Mouse (Mus musculus): Measurements from ENCODE around the gene Ebp. TPM values are rescaled to one million over a fixed set of nuclear protein-coding genes. Genes with fewer than 3 reads are reported as not detected.

The Ebp gene
- polyA plus RNA-seq (2012; rRNA removed) (27.7 and 28.3 TPM in 2 replicates), polyA plus RNA-seq (2014; fragmentation: Nextera tagmentation; extraction: Ambion mirVana) (32.8 and 33.4 TPM in 2 replicates)

- H3K4me2 ChIP-seq (replicated peaks; ENCODE audit: low read depth, low read length, severe bottlenecking) = peak within 1 kb of the TSS; percentile 56
- no peaks in the 10 kb centered on the region for H3K36me3 ChIP-seq (ENCODE audit: control insufficient read depth, insufficient read depth, low read length)
- H3K9me3 ChIP-seq (ENCODE audit: control insufficient read depth, low read length) = no peaks in the 10 kb centered on the region
- 27% methylated on average over 10 of the region's 10 CpGs for WGBS
- H3K4me1 ChIP-seq (ENCODE audit: control insufficient read depth, insufficient read depth, low read length) = no peaks in the 10 kb centered on the region
- H3K27ac ChIP-seq (replicated peaks; ENCODE audit: low read depth, low read length) = peak within 1 kb of the TSS; percentile 19; the same call in 1 of the 2 replicates
- no peak for ATAC-seq (ENCODE audit: low FRiP score, low read depth)
- no peaks in the 10 kb centered on the region for H3K27me3 ChIP-seq (ENCODE audit: control insufficient read depth, insufficient read depth, low read length)
- H3K4me3 ChIP-seq (replicated peaks; ENCODE audit: low read length) = peak within 1 kb of the TSS; percentile 49
- no peak for TF ChIP-seq POLR2A (IDR thresholded peaks at IDR 0.05; ENCODE audit: borderline replicate concordance, extremely low read depth, insufficient read depth, insufficient read length)
- H3K9ac ChIP-seq (ENCODE audit: low read depth, low read length, severe bottlenecking) = peak within 1 kb of the TSS; percentile 64
- DNase-seq (ENCODE audit: low spot score) = no peak
Measured at GRCm38 (mm10) chrX:8193419-8193723, at the start of gene Ebp. Gene Ebp (minus strand): TSS chrX:8193512.

DNA sequence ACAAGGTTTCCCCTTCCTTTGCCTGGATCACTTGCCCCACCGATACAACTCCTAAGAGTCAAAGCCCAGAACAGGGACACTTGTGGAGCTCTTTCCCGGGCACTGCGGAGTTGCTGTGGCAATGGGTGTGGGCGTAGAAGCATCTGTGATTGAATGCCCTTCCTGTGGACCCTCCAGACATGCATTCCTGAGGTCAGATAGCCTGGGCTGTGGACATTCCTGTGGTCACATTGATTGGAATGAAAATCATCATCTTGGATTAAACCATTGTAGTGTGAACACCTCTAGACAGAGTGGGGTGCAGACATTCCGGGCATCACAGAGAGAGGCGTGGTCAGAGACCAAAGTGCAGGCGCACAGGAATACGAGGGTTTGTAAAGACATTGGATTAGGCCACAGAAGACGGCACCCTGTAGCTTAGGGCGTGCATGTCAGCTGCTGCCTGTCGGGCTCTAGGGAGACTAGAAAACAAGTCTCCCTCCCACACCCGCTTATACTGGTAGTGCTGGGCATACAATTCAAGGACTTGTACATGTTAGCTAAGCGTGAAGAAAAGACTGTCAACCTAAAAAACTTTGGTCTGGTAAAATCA is 45.6 kb upstream of the Ebp start:
- TF ChIP-seq POLR2A (IDR thresholded peaks at IDR 0.05; ENCODE audit: borderline replicate concordance, extremely low read depth, insufficient read depth, insufficient read length) = no peak
- Histone ChIP-seq H3K27me3 (ENCODE audit: control insufficient read depth, insufficient read depth, low read length) (no peaks in the 10 kb centered on the region), H3K36me3 (ENCODE audit: control insufficient read depth, insufficient read depth, low read length) (peaks cover 7% of the 10 kb centered on the region; the same call in 1 of the 2 replicates), H3K4me1 (ENCODE audit: control insufficient read depth, insufficient read depth, low read length) (no peaks in the 10 kb centered on the region), H3K9me3 (ENCODE audit: control insufficient read depth, low read length) (no peaks in the 10 kb centered on the region), H3K9ac (ENCODE audit: low read depth, low read length, severe bottlenecking) (no peak overlapping the region), H3K27ac (replicated peaks; ENCODE audit: low read depth, low read length) (no peak overlapping the region), H3K4me2 (replicated peaks; ENCODE audit: low read depth, low read length, severe bottlenecking) (no peak overlapping the region), H3K4me3 (replicated peaks; ENCODE audit: low read length) (no peak overlapping the region)
- WGBS = 75% methylated on average over 13 of the region's 13 CpGs
- ATAC-seq (ENCODE audit: low FRiP score, low read depth) (no peak), DNase-seq (ENCODE audit: low spot score) (no peak)

- H3K4me1 ChIP-seq (ENCODE audit: control insufficient read depth, insufficient read depth, low read length) = no peaks in the 10 kb centered on the region
- ATAC-seq (ENCODE audit: low FRiP score, low read depth) (no peak), DNase-seq (ENCODE audit: low spot score) (no peak)
- TF ChIP-seq POLR2A (IDR thresholded peaks at IDR 0.05; ENCODE audit: borderline replicate concordance, extremely low read depth, insufficient read depth, insufficient read length) = no peak
- H3K36me3 ChIP-seq (ENCODE audit: control insufficient read depth, insufficient read depth, low read length) = no peaks in the 10 kb centered on the region
- H3K27me3 ChIP-seq (ENCODE audit: control insufficient read depth, insufficient read depth, low read length) = no peaks in the 10 kb centered on the region
- no peaks in the 10 kb centered on the region for H3K9me3 ChIP-seq (ENCODE audit: control insufficient read depth, low read length)
- WGBS = 52% methylated on average over 2 of the region's 2 CpGs
- H3K27ac ChIP-seq (replicated peaks; ENCODE audit: low read depth, low read length) = no peak overlapping the region
- H3K9ac ChIP-seq (ENCODE audit: low read depth, low read length, severe bottlenecking) = no peak overlapping the region
- H3K4me2 ChIP-seq (replicated peaks; ENCODE audit: low read depth, low read length, severe bottlenecking) = no peak overlapping the region
- no peak overlapping the region for H3K4me3 ChIP-seq (replicated peaks; ENCODE audit: low read length)
Measured at GRCm38 (mm10) chrX:8236704-8237103, 43.4 kb upstream of the Ebp start.

GRCm38 (mm10) chrX:8233602-8234001 is 40.3 kb upstream of the Ebp start:
- no peaks in the 10 kb centered on the region for H3K4me1 ChIP-seq (ENCODE audit: control insufficient read depth, insufficient read depth, low read length)
- no peak for TF ChIP-seq POLR2A (IDR thresholded peaks at IDR 0.05; ENCODE audit: borderline replicate concordance, extremely low read depth, insufficient read depth, insufficient read length)
- no peak overlapping the region for H3K27ac ChIP-seq (replicated peaks; ENCODE audit: low read depth, low read length)
- WGBS = 81% methylated on average over 3 of the region's 3 CpGs
- H3K4me2 ChIP-seq (replicated peaks; ENCODE audit: low read depth, low read length, severe bottlenecking) = no peak overlapping the region
- no peak for ATAC-seq (ENCODE audit: low FRiP score, low read depth)
- no peak for DNase-seq (ENCODE audit: low spot score)
- H3K9me3 ChIP-seq (ENCODE audit: control insufficient read depth, low read length) = no peaks in the 10 kb centered on the region
- H3K9ac ChIP-seq (ENCODE audit: low read depth, low read length, severe bottlenecking) = no peak overlapping the region
- H3K36me3 ChIP-seq (ENCODE audit: control insufficient read depth, insufficient read depth, low read length) = no peaks in the 10 kb centered on the region
- H3K4me3 ChIP-seq (replicated peaks; ENCODE audit: low read length) = no peak overlapping the region
- H3K27me3 ChIP-seq (ENCODE audit: control insufficient read depth, insufficient read depth, low read length) = no peaks in the 10 kb centered on the region

- DNase-seq (ENCODE audit: low spot score) (no peak), ATAC-seq (ENCODE audit: low FRiP score, low read depth) (no peak)
- H3K9ac ChIP-seq (ENCODE audit: low read depth, low read length, severe bottlenecking) = no peak overlapping the region
- H3K4me2 ChIP-seq (replicated peaks; ENCODE audit: low read depth, low read length, severe bottlenecking) = no peak overlapping the region
- TF ChIP-seq POLR2A (IDR thresholded peaks at IDR 0.05; ENCODE audit: borderline replicate concordance, extremely low read depth, insufficient read depth, insufficient read length) = no peak
- H3K27me3 ChIP-seq (ENCODE audit: control insufficient read depth, insufficient read depth, low read length) = no peaks in the 10 kb centered on the region
- WGBS = 80% methylated on average over 4 of the region's 4 CpGs
- no peaks in the 10 kb centered on the region for H3K4me1 ChIP-seq (ENCODE audit: control insufficient read depth, insufficient read depth, low read length)
- H3K9me3 ChIP-seq (ENCODE audit: control insufficient read depth, low read length) = no peaks in the 10 kb centered on the region
- H3K27ac ChIP-seq (replicated peaks; ENCODE audit: low read depth, low read length) = no peak overlapping the region
- no peaks in the 10 kb centered on the region for H3K36me3 ChIP-seq (ENCODE audit: control insufficient read depth, insufficient read depth, low read length)
- no peak overlapping the region for H3K4me3 ChIP-seq (replicated peaks; ENCODE audit: low read length)
Measured at GRCm38 (mm10) chrX:8230272-8230671, 37.0 kb upstream of the Ebp start.
